Mouse (Mus musculus) brain, embryonic 14.5 days (tissue): ENCODE results near the gene Cped1.

Experiments used
- CTCF ChIP-seq: fragments of 200-500 bp; IDR thresholded peaks from 2 replicates; pipeline ENCODE4 v1.5.1; 2012; ENCODE audit warnings: inconsistent platforms, mild to moderate bottlenecking, moderate library complexity, borderline replicate concordance; ENCODE audit not compliant: insufficient read depth, insufficient read length; ENCODE audit errors: extremely low read depth
- POLR2A ChIP-seq: fragments of 200-500 bp; IDR thresholded peaks from 2 replicates; pipeline ENCODE4 v1.6.1; 2012; ENCODE audit warnings: mild to moderate bottlenecking, inconsistent platforms, borderline replicate concordance; ENCODE audit not compliant: poor library complexity, insufficient read depth, insufficient read length, severe bottlenecking; ENCODE audit errors: extremely low read depth

DNA sequence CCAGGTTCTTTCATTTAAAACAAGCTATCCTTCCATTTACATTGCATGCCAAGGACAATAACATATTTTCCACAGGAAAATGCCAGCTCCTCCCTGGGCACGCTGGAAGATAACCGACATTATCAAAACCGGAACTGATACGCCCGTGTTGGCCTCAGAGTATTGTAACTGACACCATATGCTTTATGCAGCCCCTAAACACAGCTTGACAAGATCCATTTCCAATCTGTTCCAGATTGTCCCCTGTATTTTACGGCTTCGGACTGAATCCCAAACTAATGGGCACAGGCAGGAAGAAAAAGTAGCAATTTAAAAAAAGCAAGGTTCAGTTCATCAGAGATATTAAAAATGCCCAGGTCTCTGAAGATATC, 220.0 kb downstream of the Cped1 start:
- TF ChIP-seq POLR2A, result no peak
- TF ChIP-seq CTCF, result no peak
